Mouse (Mus musculus) mesoderm, embryonic 11.5 days (tissue): ENCODE measurements at regions not wholly inside any gene's neighbourhood (a gene's known extent, or its start where the extent isn't known, plus 50 kb on each side); places are given as distances from the start of the nearest gene placed in this dataset.
A peak's percentile ranks its signal among the peaks of the same experiment; 100 is the strongest.

ENCODE experiments used
- DNase-seq: peaks from one replicate; pipeline ENCODE4 v3.0.0-alpha.2; 2012; ENCODE audit warnings: low read depth, low spot score

- no peak for DNase-seq
Measured at GRCm38 (mm10) chr8:18316488-18316887, 661.6 kb downstream of the Defb40 start.

DNA sequence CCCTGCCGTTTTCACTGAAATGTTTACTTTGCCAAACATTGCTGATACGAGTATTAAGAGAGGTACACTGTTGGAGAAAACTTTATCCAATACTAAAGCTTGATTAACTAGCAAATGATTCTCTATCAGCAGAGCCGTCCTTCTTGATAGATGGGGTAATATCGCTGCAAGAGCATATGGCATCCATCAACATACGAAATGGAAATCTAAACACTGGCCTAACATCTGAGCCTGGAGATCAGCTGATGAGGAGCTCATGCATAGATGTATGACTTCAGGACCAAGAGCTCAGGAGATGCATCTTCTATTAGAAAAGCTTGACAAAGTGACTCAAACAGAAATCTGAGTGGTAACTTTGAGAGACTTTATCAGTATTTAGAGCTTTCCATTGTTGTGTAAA is 666.5 kb downstream of the Defb40 start:
- DNase-seq: peak; percentile 26

GRCm38 (mm10) chr8:18310927-18311326 is 667.1 kb downstream of the Defb40 start:
- peak; percentile 12 for DNase-seq

DNA sequence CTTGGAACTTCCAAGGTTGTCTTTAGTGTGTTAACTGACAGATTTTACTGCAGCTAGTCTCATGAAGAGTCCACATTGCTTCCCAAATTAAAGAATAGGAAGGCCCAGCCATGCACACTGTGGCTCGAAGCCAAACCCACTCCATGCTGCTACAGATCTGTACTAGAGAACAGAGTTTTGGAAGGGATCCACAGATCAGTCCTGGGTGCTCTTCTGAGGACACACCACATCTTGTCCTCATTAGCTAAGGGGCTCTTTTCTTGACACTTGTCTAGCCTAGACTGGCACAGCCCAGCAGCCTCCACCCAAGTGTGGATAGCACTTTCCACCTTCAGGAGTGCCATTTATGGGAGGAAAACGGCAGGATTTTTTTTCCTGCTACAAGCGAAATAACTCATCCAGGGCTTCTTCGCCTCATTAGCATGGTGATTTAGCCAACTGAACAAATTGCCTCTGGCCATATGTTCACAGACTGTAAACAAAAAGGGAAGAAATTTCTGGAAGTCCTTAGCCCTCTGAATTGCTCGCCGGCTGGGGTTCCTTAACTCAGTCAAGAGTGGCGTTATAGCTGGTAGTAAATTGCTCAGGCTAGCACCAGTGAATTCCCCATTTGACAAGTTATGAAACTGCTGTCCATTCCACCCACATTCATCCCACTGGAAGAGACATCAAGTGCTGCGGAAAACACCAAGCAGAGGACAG is 690.4 kb downstream of the Defb40 start:
- DNase-seq: peak; percentile 2

GRCm38 (mm10) chr8:18279932-18280331 is 698.1 kb downstream of the Defb40 start:
- no peak for DNase-seq

DNA sequence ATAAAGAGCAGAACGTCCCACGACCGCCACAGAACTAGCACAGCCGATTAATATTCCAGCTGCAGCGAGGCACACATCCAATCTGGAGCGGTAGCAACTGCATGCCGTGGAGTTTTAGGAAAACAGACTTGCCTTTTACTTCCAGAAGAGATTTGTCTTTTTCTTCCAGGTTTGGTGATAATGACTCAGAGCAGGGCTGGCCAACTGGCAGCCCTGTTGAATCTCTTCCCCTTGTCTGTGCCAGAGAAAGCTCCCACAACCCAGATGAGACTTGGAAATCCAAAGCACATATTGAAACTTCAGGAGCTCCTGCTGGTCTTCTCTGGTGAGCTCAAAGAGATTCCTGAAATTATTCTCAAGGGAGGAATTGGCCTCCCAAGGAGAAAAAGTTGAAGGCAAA is 709.8 kb downstream of the Defb40 start:
- DNase-seq: no peak

DNA sequence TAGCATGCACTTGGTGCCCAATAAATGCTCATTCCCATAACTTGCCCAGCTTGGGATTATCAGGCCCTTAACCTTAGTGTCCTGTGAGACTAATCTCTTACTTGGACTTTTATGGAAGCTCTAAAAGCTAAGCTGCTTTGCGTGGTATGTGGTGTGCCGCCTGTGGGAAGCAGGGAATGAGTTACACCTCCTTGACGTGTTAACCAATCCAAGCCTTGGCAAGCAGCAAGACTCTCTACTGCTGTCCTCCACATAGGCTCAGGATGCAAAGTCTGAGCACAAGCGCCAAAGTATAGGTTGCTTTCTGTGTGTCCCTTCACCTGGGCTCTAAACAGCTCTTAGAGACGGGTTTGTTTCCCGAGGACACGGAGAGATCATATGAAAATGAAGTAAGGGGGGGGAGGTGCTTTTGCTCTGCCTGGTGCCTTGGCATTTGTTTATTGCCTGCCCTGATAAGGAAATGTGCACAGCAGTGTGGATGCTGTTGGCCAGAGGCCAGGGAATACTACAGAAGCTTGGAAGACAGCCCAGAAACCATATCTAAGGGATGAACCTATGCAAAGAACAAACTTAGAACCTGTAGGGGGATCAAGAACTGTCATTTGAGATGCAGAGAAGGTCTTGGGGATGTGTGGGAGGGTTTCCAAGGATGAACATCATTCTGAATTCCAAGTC is 719.6 kb downstream of the Defb40 start:
- no peak for DNase-seq

DNA sequence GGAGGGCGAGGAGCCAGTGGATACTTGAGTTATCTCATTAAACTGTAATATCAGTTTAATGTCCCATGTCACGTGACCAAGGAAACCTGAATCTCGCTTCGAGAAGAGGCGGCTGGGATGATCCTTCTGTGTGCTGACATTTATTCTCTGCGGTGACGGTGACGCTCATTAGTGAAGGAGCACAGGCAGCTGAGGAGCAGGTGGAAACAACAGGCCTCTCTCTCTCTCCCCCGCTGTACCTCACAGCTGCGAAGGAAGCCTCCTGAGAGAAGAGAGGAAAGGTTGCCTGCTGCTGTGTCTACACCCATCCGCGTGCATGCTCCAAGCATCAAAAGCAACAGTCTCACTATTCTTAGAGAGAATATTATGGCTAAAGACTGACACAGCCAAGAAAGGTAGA is 731.8 kb downstream of the Defb40 start:
- no peak for DNase-seq

- no peak for DNase-seq
Measured at GRCm38 (mm10) chr8:18217599-18217998, 760.5 kb downstream of the Defb40 start.

DNA sequence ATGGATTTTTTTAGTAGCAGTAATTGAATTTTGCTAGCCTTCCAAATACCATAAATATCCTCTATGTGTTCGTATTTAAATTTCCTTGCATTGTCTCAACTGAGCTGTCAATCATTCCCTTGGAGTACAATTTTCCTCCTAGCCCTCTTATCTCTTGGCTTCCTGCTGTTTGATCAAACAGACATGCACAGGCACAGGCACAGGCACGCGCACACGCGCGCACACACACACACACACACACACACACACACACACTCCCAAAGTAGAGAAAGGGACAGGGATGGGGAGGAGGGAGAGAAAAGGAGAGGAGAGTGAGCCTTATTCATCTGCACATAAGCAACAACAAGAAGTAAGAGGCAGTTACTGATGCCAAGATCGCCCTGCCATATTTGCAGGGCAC is 760.9 kb downstream of the Defb40 start:
- DNase-seq: no peak

DNA sequence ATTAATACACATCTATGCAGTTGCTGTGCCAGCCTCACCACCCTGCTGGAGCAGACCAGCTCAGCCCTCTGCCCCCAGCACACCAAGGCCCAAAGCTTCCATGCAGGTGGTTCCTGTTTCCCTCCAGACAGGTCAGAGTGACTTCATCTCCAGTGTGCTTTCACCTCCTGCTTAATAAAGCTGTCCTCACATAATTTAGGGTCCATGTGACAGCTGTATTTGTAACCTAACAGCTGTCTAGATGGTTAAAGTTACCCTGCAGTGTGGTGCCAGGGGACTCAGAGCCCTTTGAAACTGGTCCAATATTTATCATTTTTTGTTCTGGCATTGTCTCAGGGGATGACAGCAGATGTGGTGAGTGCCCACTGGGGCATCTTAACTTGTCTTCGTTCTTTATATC is 761.5 kb downstream of the Defb40 start:
- DNase-seq: peak; percentile 26

DNA sequence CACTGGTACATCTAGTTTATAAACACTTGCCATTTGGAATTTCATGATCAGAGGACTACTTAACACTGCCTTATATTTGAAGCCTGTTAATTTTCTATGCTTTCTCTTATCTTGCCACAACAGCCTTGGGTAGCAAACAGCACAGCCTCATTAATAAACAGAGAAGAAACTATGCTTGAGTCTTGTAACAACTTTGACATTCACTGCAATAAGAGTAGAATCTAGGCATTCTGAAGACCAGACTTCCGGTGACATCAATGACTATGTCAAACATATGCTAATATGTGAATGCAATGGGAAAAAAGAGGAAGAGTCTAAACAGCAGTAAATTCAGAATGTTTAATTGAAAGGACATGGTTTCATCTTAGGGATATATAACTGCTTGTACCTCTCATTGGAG is 768.0 kb downstream of the Defb40 start:
- no peak for DNase-seq

- no peak for DNase-seq
Measured at GRCm38 (mm10) chr8:18208658-18209057, 769.4 kb downstream of the Defb40 start.

GRCm38 (mm10) chr8:18187486-18187885 is 790.6 kb downstream of the Defb40 start:
- no peak for DNase-seq

DNA sequence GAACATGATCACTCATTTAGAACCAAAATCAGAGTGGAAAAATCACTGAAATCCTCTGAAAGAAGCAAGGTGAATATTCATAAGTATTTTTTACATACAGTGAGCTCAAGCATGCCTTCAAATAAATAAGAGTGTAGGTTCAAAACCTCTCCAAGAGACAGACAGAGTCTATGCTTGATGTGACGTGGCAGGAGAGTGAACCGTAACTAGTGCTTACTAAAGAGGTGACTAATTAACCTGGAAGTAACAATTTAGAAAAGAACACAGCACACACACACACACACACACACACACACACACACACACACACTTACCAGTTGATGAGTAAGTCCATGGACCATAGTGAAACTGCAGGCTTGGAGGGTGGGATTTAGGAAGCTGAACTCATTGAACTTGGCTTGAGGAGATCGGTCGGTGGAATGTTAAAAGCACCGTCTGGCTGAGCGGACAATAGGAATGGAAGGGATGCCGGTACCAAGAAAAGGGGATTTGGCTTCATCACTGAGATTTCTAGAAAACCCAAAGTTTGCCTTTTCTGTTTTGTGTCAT is 802.4 kb downstream of the Defb40 start:
- no peak for DNase-seq

- peak; percentile 25 for DNase-seq
Measured at GRCm38 (mm10) chr8:18158619-18159018, 819.4 kb downstream of the Defb40 start.

GRCm38 (mm10) chr8:18115333-18116044 is 862.6 kb downstream of the Defb40 start:
- no peak for DNase-seq

GRCm38 (mm10) chr8:18113262-18113661 is 864.8 kb downstream of the Defb40 start:
- no peak for DNase-seq

GRCm38 (mm10) chr8:18109480-18109879 is 868.6 kb downstream of the Defb40 start:
- no peak for DNase-seq

GRCm38 (mm10) chr8:18106827-18107226 is 871.2 kb downstream of the Defb40 start:
- no peak for DNase-seq

DNA sequence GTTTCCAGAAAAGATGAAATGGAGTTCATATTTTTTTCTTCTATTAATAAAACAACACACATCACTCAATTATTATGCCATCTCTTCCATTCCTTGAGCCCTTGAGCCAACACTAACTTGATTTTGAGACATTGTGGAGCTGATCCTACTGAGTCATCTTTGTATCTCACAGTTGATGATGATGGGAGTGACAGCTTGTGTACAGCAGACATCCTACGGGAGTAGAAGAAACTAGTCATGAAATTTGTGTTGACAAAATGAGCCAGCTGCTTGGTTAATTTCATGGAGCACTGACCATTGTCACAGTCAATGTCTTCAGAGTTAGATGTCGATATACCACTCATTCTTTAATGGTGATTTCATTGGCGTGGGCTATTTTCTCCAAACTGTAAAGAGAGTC is 912.6 kb downstream of the Defb40 start:
- no peak for DNase-seq

DNA sequence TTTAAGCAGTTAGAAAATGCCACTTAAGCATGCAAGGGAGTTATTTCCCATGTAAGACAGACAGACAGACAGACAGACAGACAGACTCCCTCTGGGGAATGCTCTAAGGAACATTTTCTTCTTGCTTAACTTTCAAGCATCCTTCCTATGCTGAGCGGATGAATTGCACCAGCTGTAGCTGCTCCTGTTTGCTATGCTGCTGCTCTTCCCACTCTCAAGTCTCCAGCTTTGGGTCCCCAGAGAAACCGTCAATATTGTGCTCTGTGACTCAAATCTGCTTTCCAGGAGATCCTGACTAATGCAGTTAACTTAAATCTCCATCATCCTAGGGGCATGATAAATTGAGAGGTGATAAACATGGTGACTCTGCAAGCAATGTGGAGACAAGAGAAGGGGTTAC is 918.5 kb downstream of the Defb40 start:
- no peak for DNase-seq
